Mouse (Mus musculus): ENCODE results near the gene Kng1. TPM values are rescaled to one million over a fixed set of nuclear protein-coding genes. Genes with fewer than 3 reads are reported as not detected.
"Not testable (repeated sequence)": the region's sequence is repeated elsewhere in the genome, so short reads cannot be mapped to it uniquely, and the experiment has no call there.

The Kng1 gene
- total RNA-seq, 2 experiments from 2014 or later: not detected

- no peak for DNase-seq (ENCODE audit: low spot score in 2 of 2)
Measured at GRCm38 (mm10) chr16:23093321-23093953, 35.8 kb downstream of the Kng1 start.

DNA sequence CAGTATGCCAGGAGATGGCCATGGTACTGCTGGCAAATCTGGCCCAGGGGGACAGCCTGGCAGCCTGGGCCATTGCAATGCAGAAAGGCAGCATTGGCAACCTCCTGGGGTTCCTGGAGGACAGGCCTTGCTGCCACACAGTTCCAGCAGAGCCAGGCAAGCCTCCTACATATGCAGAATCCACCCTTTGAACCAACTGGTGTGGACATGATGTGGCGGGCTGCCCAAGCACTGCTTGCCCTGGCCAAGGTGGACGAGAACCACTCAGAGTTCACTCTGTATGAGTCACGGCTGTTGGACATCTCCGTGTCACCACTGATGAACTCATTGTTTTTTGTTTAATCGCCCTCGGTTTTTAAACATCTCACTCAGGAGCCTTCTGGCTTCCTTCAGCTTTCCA is 36.5 kb downstream of the Kng1 start:
- DNase-seq (ENCODE audit: low spot score in 2 of 2): no peak

GRCm38 (mm10) chr16:23095581-23095980 is 37.9 kb downstream of the Kng1 start:
- not testable (repeated sequence) for DNase-seq (ENCODE audit: low spot score in 2 of 2)

DNA sequence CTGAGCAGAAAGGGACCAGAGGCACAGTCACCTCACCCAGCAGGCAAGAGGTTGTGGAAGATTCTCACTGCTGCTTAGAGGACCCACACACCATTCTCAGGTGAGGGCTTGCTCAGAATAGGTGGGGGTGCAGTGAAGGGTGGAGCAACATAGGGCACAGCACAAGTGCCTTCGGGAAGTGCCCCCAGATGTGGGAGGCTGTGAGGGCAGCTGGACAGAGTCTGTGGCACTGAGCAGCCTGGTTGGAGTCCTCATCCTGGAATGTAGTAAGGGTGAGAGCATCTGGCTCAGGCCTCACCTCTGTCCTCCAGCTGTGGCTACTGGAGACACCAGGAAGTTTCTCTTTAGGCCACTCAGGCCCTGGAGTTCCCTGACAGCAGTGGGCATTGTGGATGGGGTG is 39.2 kb downstream of the Kng1 start:
- not testable (repeated sequence) for DNase-seq (ENCODE audit: low spot score in 2 of 2)

- DNase-seq (ENCODE audit: low spot score in 2 of 2): not testable (repeated sequence)
Measured at GRCm38 (mm10) chr16:23097290-23098104, 39.8 kb downstream of the Kng1 start.

GRCm38 (mm10) chr16:23098105-23098452 is 40.4 kb downstream of the Kng1 start:
- not testable (repeated sequence) for DNase-seq (ENCODE audit: low spot score in 2 of 2)

- no peak for DNase-seq (ENCODE audit: low spot score in 2 of 2)
Measured at GRCm38 (mm10) chr16:23099632-23100031, 42.0 kb downstream of the Kng1 start.

- no peak for DNase-seq (ENCODE audit: low spot score in 2 of 2)
Measured at GRCm38 (mm10) chr16:23100099-23100575, 42.5 kb downstream of the Kng1 start.

GRCm38 (mm10) chr16:23100613-23101012 is 42.9 kb downstream of the Kng1 start:
- no peak for DNase-seq (ENCODE audit: low spot score in 2 of 2)

DNA sequence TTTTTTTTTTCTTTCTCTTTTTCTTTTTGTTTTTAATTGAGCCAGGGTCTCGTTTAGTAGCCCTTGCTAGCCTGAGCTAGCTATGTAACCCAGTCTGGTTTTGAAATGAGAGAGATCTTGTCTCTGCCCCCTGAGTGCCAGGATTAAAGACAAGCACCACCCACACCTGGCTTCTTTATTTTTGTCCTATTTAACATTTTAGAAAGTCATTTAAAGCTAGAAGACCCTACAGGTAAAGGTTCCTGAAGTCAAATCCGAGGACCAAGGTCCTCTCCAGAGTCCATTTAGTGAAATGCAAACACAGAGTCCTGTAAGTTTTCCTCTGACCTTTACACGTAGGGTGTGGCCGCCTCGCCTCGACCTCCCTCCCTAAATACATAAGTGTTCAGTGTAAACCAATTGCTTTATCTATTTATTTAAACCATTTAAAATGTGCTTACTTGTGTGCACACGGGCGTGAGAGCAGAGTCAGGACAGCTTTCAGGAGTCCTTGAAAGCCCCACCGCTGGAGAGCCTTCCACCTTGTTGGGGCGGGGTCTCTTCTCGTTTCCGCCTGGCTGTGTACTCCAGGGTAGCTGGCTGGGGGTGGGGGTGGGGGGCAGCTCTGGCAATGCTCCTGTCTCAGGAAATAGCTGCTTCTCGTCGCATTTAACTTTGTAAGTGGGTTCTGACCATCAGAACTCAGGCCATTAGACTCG is 44.8 kb downstream of the Kng1 start:
- no peak for DNase-seq (ENCODE audit: low spot score in 2 of 2)

DNA sequence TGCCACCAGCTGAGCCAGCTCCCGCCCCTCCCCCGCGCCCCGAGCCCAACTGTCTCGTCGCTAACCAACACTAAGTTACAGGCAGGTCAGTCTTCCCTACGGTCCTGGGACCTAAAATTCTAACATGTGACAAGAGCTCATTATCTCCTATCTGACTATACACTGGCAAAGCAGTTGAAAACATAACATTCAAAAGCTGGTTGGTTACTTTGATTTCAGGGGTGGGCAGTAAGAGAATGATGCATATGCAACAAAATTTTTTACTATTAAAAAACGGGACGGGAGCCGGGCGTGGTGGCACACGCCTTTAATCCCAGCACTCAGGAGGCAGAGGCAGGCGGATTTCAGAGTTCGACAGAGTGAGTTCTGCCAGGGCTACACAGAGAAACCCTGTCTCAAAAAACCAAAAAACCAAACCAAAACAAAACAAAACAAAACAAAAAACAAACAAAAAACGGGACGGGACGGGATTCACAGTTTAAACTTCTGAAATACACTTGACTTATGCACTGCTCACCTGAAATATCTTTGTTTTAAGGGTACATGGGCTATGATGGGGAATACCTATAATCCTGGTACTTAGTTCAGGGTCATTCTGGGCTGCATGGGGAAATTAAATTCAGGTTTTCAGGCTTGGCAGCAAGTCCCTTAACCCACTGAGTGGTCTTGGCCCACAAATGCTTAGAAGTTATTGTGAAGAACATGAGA is 45.5 kb downstream of the Kng1 start:
- no peak for DNase-seq (ENCODE audit: low spot score in 2 of 2)

- no peak for DNase-seq (ENCODE audit: low spot score in 2 of 2)
Measured at GRCm38 (mm10) chr16:23103841-23104240, 46.2 kb downstream of the Kng1 start.

GRCm38 (mm10) chr16:23106121-23106520 is 48.5 kb downstream of the Kng1 start:
- no peak for DNase-seq (ENCODE audit: low spot score in 2 of 2)

DNA sequence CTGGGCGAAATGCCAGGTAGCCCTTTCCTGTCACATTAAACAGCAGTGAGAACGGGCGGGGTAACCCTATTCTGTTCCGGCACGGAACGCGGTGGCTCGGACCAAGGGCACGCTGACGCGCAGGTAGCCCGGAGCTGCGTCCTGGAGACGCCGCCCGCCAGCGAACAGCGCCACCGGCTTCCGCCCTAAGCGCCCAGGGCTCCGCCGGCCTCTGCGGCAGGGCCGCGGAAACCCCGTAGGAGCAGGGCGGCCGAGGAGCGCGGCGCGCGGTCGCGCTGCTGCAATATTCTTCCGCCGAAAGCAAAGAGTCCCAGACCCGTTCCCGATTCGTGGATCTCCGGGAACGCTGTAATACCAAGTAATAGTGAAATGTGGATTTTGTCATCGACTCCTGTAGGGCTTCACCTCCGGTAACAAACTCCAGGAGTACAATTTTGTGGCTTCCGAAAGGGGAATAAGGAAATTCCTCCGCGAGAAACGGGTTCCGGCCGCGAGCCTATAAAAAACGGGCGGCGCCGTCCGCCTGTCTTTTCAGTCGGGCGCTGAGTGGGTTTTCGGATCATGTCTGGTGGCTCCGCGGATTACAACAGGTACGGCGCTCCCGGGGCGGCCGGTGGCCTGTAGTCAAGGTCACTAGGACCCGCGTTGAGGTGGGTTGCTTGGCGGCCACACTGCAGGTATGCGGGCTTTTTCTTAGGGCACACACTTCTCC is 49.7 kb downstream of the Kng1 start, which contains the start of gene Eif4a2:
TSS of gene Eif4a2 (plus strand) at position 214 of the 712 bp plus-strand sequence.
- peak; percentile 94 to 95 for DNase-seq (ENCODE audit: low spot score in 2 of 2)

GRCm38 (mm10) chr16:23107946-23108759 is 50.5 kb downstream of the Kng1 start:
- DNase-seq (ENCODE audit: low spot score in 2 of 2): peak; percentile 86 to 87

DNA sequence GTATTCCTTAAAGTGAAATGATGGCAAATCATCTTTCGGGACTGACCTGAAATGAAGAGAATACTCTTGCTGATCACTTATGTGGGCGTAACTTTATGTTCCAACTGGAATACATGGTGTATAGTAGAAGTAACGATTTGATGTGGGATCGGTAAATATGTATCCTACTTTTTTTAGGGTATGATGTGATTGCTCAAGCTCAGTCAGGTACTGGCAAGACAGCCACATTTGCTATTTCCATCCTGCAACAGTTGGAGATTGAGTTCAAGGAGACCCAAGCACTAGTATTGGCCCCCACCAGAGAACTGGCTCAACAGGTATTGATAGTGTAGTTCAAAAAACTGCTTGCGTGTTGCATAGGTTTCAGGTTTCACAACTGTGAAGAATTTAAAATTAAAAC is 51.3 kb downstream of the Kng1 start:
- DNase-seq (ENCODE audit: low spot score in 2 of 2): no peak

DNA sequence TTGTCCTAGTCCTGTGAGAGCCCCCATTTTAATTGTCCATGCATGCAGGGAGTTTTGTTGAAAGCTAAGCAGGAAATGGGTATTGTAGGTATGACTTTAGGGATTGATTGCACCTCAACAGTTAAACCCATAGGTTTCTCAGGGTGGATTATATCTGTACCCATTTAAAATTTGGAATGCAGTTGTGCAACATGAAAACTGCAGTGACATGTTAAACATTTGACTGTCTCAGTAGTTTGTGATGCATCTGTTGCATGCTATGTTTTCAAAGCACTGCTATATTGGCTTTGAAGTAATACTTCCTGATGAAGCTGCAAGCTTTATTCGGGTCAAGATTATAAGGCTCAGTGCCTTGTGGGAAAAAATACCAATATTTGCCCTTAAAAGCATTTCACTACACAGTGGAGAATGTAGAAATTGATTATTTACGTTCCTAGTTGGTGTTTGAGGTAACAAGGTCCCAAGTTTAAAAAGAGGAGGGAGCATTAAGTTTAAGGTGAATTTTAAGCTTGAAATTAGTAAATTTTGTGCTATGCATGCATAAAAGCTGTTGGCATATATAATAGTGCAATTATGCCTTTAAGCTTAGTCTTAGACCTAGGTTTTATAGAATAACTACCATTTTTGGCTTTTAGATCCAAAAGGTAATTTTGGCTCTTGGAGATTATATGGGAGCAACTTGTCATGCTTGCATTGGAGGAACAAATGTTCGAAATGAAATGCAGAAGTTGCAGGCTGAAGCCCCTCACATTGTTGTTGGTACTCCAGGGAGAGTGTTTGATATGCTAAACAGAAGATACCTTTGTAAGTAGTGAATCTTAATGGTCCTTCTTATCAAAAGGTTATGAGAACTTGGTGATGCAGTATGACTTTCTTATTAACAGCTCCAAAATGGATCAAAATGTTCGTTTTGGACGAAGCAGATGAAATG is 52.0 kb downstream of the Kng1 start:
- no peak for DNase-seq (ENCODE audit: low spot score in 2 of 2)

GRCm38 (mm10) chr16:23112348-23112747 is 54.7 kb downstream of the Kng1 start:
- no peak for DNase-seq (ENCODE audit: low spot score in 2 of 2)

All from layer of hippocampus, postnatal 10 days (tissue).